In the genomic region with DNA sequence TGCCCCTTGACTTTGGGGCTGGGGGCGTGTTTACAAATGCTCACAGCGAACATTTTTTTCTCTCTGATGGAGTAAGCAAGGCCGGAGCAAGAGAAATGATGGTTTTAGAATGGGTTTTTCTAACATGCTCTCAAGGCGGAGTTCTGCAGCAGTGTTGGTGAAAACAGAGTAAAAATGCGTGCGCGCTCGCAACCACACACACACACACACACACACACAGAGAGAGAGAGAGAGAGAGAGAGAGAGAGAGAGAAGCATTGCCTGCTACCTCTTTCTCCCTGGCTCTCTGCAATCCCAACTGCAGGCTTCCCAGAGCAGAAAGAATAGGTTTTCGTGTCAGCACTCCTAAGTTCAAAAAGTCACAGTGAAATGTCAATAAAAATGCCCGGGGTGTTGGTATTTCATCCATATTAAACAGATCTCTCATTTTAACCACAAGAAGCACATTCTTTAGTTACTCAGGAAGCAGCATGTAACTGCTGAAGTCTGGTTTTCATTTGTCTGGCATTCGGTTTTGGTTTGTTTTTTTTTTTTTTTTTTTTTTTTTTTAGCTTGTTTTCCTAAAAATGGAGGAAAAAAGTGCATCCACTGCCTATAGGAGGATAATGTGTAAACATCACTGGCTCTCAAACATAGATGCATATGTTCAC, we compare ENCODE assay signal across 7 mouse cellular contexts. TPM values are rescaled to one million over a fixed set of nuclear protein-coding genes. Genes with fewer than 3 reads are reported as not detected.
A peak's percentile ranks its signal among the peaks of the same experiment; 100 is the strongest.
DNase-seq lines count a peak whose midpoint lies in the region; ATAC-seq and TF ChIP-seq lines count a peak whose summit lies in the region.

No protein-coding gene starts in this region.

- H3K36me3 ChIP-seq in neural tube, embryonic 11.5 days (ENCODE audit: control insufficient read depth, insufficient read depth, low read length) = no peaks in the 10 kb centered on the region
- H3K36me3 ChIP-seq in embryonic facial prominence, embryonic 15.5 days = no peaks in the 10 kb centered on the region
- no peaks in the 10 kb centered on the region for H3K36me3 ChIP-seq in limb, embryonic 13.5 days
- no peaks in the 10 kb centered on the region for H3K36me3 ChIP-seq in stomach, postnatal 0 days (ENCODE audit: control insufficient read depth, insufficient read depth, low read length)

- H3K27ac ChIP-seq in neural tube, embryonic 11.5 days (ENCODE audit: low read depth, low read length) = peak overlapping the region; percentile 77; the same call in 1 of the 2 replicates
- peak overlapping the region; percentile 98 for H3K27ac ChIP-seq in embryonic facial prominence, embryonic 15.5 days (replicated peaks)
- H3K27ac ChIP-seq in limb, embryonic 13.5 days = peak overlapping the region; percentile 96
- peak overlapping the region; percentile 82; the same call in 1 of the 2 replicates for H3K27ac ChIP-seq in stomach, postnatal 0 days (replicated peaks)

- no peak for ATAC-seq in neural tube, embryonic 11.5 days (ENCODE audit: insufficient read depth, low FRiP score, low TSS enrichment)
- ATAC-seq in embryonic facial prominence, embryonic 15.5 days (ENCODE audit: insufficient number of reproducible peaks, low FRiP score, low TSS enrichment, low read depth) = no peak
- no peak for ATAC-seq in limb, embryonic 13.5 days (ENCODE audit: low FRiP score, low read depth)
- ATAC-seq in stomach, postnatal 0 days (ENCODE audit: low FRiP score, low TSS enrichment) = no peak

- TF ChIP-seq CTCF in stomach, postnatal 0 days (IDR thresholded peaks at IDR 0.05; ENCODE audit: low read depth) = no peak

- WGBS in neural tube, embryonic 11.5 days = 6% methylated on average over 11 of the region's 11 CpGs
- WGBS in embryonic facial prominence, embryonic 15.5 days = 2% methylated on average over 11 of the region's 11 CpGs
- 2% methylated on average over 11 of the region's 11 CpGs for WGBS in limb, embryonic 13.5 days
- 12% methylated on average over 11 of the region's 11 CpGs for WGBS in stomach, postnatal 0 days

- no peak for DNase-seq in neural tube, embryonic 11.5 days (ENCODE audit: low spot score)
- DNase-seq in neural tube, embryonic 10.5 days (ENCODE audit: extremely low spot score, low spot score) = no peak
- no peak for DNase-seq in stomach, postnatal 0 days (ENCODE audit: low spot score)
- no peak for DNase-seq in layer of hippocampus, adult 8-10 months (ENCODE audit: low spot score in 2 of 2)
- DNase-seq in cerebellum, postnatal 25 days = no peak

- peak overlapping the region; percentile 93 for H3K4me2 ChIP-seq in neural tube, embryonic 11.5 days (ENCODE audit: low read depth)
- H3K4me2 ChIP-seq in embryonic facial prominence, embryonic 15.5 days (replicated peaks) = peak overlapping the region; percentile 86
- H3K4me2 ChIP-seq in limb, embryonic 13.5 days (replicated peaks) = peak overlapping the region; percentile 76
- peak overlapping the region; percentile 99 for H3K4me2 ChIP-seq in stomach, postnatal 0 days (replicated peaks; ENCODE audit: low read depth)

- peak overlapping the region; percentile 80 for H3K9ac ChIP-seq in neural tube, embryonic 11.5 days (ENCODE audit: low read length)
- H3K9ac ChIP-seq in embryonic facial prominence, embryonic 15.5 days = no peak overlapping the region
- peak overlapping the region; percentile 94 for H3K9ac ChIP-seq in limb, embryonic 13.5 days
- H3K9ac ChIP-seq in stomach, postnatal 0 days (ENCODE audit: low read length) = peak overlapping the region; percentile 78; the same call in 1 of the 2 replicates

- peak overlapping the region; percentile 87 for H3K4me3 ChIP-seq in neural tube, embryonic 11.5 days (ENCODE audit: low read depth, low read length)
- H3K4me3 ChIP-seq in embryonic facial prominence, embryonic 15.5 days (replicated peaks) = peak overlapping the region; percentile 83
- H3K4me3 ChIP-seq in limb, embryonic 13.5 days = peak overlapping the region; percentile 85
- peak overlapping the region; percentile 77 for H3K4me3 ChIP-seq in stomach, postnatal 0 days (ENCODE audit: low read depth, low read length)

- TF ChIP-seq EP300 in stomach, postnatal 0 days (optimal IDR thresholded peaks at IDR 0.05) = no peak

- H3K27me3 ChIP-seq in neural tube, embryonic 11.5 days (ENCODE audit: control insufficient read depth, insufficient read depth, low read length) = no peaks in the 10 kb centered on the region
- no peaks in the 10 kb centered on the region for H3K27me3 ChIP-seq in embryonic facial prominence, embryonic 15.5 days
- no peaks in the 10 kb centered on the region for H3K27me3 ChIP-seq in limb, embryonic 13.5 days
- H3K27me3 ChIP-seq in stomach, postnatal 0 days (ENCODE audit: control insufficient read depth, insufficient read depth, low read length) = no peaks in the 10 kb centered on the region

- H3K9me3 ChIP-seq in neural tube, embryonic 11.5 days (ENCODE audit: control insufficient read depth, low read length) = no peaks in the 10 kb centered on the region
- no peaks in the 10 kb centered on the region for H3K9me3 ChIP-seq in embryonic facial prominence, embryonic 15.5 days (replicated peaks)
- no peaks in the 10 kb centered on the region for H3K9me3 ChIP-seq in limb, embryonic 13.5 days
- no peaks in the 10 kb centered on the region for H3K9me3 ChIP-seq in stomach, postnatal 0 days (ENCODE audit: control insufficient read depth, low read length)

- peaks cover 6% of the 10 kb centered on the region; the same call in 1 of the 2 replicates for H3K4me1 ChIP-seq in neural tube, embryonic 11.5 days (ENCODE audit: control insufficient read depth, insufficient read depth, low read length)
- H3K4me1 ChIP-seq in embryonic facial prominence, embryonic 15.5 days = peaks cover 26% of the 10 kb centered on the region
- peaks cover 38% of the 10 kb centered on the region for H3K4me1 ChIP-seq in limb, embryonic 13.5 days
- H3K4me1 ChIP-seq in stomach, postnatal 0 days (replicated peaks; ENCODE audit: control insufficient read depth, insufficient read depth) = no peaks in the 10 kb centered on the region

RNA-seq across cellular contexts. Expression of a gene that starts 0.7 kb away (rescaled TPM):
- polyA plus RNA-seq in neural tube, embryonic 11.5 days (2014; fragmentation: Nextera tagmentation; extraction: Ambion mirVana) = 35.0 and 38.1 TPM in 2 replicates
- polyA plus RNA-seq in embryonic facial prominence, embryonic 15.5 days (2015; fragmentation: Nextera tagmentation; extraction: Ambion mirVana) = 20.6 and 22.0 TPM in 2 replicates
- 39.4 and 40.5 TPM in 2 replicates for polyA plus RNA-seq in limb, embryonic 13.5 days (2015; fragmentation: Nextera tagmentation; extraction: Ambion mirVana)
- polyA plus RNA-seq in stomach, postnatal 0 days (2015; fragmentation: Nextera tagmentation; extraction: Ambion mirVana) = 5.0 and 5.1 TPM in 2 replicates
- total RNA-seq in layer of hippocampus, adult 8-10 months (2022) = 10 to 100 TPM; 47.1 to 53.0 (median 51.0) TPM

RNA-seq across cellular contexts. Expression of a gene that starts 8.1 kb away (rescaled TPM):
- polyA plus RNA-seq in neural tube, embryonic 11.5 days (2014; fragmentation: Nextera tagmentation; extraction: Ambion mirVana) = 228 and 232 TPM in 2 replicates
- polyA plus RNA-seq in embryonic facial prominence, embryonic 15.5 days (2015; fragmentation: Nextera tagmentation; extraction: Ambion mirVana) = 153 and 161 TPM in 2 replicates
- polyA plus RNA-seq in limb, embryonic 13.5 days (2015; fragmentation: Nextera tagmentation; extraction: Ambion mirVana) = 175 and 178 TPM in 2 replicates
- polyA plus RNA-seq in stomach, postnatal 0 days (2015; fragmentation: Nextera tagmentation; extraction: Ambion mirVana) = 137 TPM in 2 replicates
- 10 to 100 TPM; 64.0 to 75.5 (median 73.6) TPM for total RNA-seq in layer of hippocampus, adult 8-10 months (2022)
